Mouse (Mus musculus) spleen, adult 2 months (tissue): ENCODE data around the gene Wdr74.

Source experiments
- CTCF ChIP-seq: fragments of 200-500 bp; IDR thresholded peaks from 2 replicates; pipeline ENCODE4 v1.5.1; 2011; ENCODE audit warnings: mild to moderate bottlenecking, inconsistent platforms; ENCODE audit not compliant: insufficient read depth, insufficient read length, insufficient replicate concordance; ENCODE audit errors: extremely low read depth
- POLR2A ChIP-seq: fragments of 200-500 bp; IDR thresholded peaks from 2 replicates; pipeline ENCODE4 v1.6.1; 2011; ENCODE audit warnings: low read depth, low read length, inconsistent platforms

GRCm38 (mm10) chr19:8715868-8716766 is 19.5 kb upstream of the Wdr74 start:
- TF ChIP-seq CTCF (no peak), POLR2A (no peak)
